Mouse (Mus musculus) monocyte, adult 5-6 weeks (primary cell): ENCODE data around the gene Sirt3. TPM values are rescaled to one million over a fixed set of nuclear protein-coding genes. Genes with fewer than 3 reads are reported as not detected.

ENCODE experiments used
- ATAC-seq: fragments of 153-309, 156-312 bp; replicated peaks from 2 replicates; pipeline ENCODE4 v1.8.0; 2017; ENCODE audit warnings: mild to moderate bottlenecking; ENCODE audit not compliant: low TSS enrichment, insufficient number of reproducible peaks, severe bottlenecking, poor library complexity, low FRiP score
- total RNA-seq: library from RNA; stranded (forward); fragments of 200-1000, 200-491, 200-594 nt; gene quantifications from 3 replicates; pipeline ENCODE4 v1.2.3, GENCODE M21; 2017

The Sirt3 gene
- total RNA-seq, 1 experiment from 2014 or later: 12.6 TPM

GRCm38 (mm10) chr7:140833341-140833740, 48.8 kb downstream of the Sirt3 start:
- ATAC-seq: no peak

GRCm38 (mm10) chr7:140831447-140831846, 50.7 kb downstream of the Sirt3 start:
- ATAC-seq: no peak

- ATAC-seq: peak; percentile 27; the same call in 1 of the 2 replicates
Measured at GRCm38 (mm10) chr7:140828171-140828881, 53.8 kb downstream of the Sirt3 start.

GRCm38 (mm10) chr7:140822731-140823130, 59.4 kb downstream of the Sirt3 start:
- ATAC-seq: no peak

- 0 out of 2 replicates have a peak, but pooled peaks have one; percentile 31 for ATAC-seq
Measured at GRCm38 (mm10) chr7:140821653-140822329, 60.3 kb downstream of the Sirt3 start, which contains the start of gene Zfp941. Zfp941 (minus strand) TSS chr7:140822178.

GRCm38 (mm10) chr7:140821305-140821652, 60.8 kb downstream of the Sirt3 start:
- ATAC-seq: no peak

- no peak for ATAC-seq
Measured at GRCm38 (mm10) chr7:140820173-140820572, 61.9 kb downstream of the Sirt3 start.

Other genes starting within 250 kb of the Sirt3 start
- not detected in 3 replicates for gene Olfr53, start 235.9 kb downstream of the Sirt3 start, total RNA-seq
- 0.11 TPM in 1 of 3 replicates, not detected in the others for gene Olfr539, start 222.4 kb downstream of the Sirt3 start, total RNA-seq
- not detected in 3 replicates for gene Olfr45, start 200.4 kb downstream of the Sirt3 start, total RNA-seq
- not detected in 3 replicates for gene Olfr541, start 185.0 kb downstream of the Sirt3 start, total RNA-seq
- not detected in 3 replicates for gene Cyp2e1, start 118.6 kb downstream of the Sirt3 start, total RNA-seq
- gene Syce1, start 94.5 kb downstream of the Sirt3 start, total RNA-seq: not detected in 3 replicates
- 0.29 TPM in 1 of 3 replicates, not detected in the others for gene Zfp941, start 60.1 kb downstream of the Sirt3 start, total RNA-seq
- not detected in 3 replicates for gene Urah, start 47.3 kb downstream of the Sirt3 start, total RNA-seq
- not detected in 3 replicates for gene Scgb1c1, start 36.8 kb downstream of the Sirt3 start, total RNA-seq
- not detected in 3 replicates for gene Odf3, start 34.5 kb downstream of the Sirt3 start, total RNA-seq
- 0.58 to 9.3 TPM in 2 of 3 replicates, not detected in the other for gene Gm45785, start 26.0 kb downstream of the Sirt3 start, total RNA-seq
- gene Ric8a, start 25.4 kb downstream of the Sirt3 start, total RNA-seq: 62.6 to 73.7 TPM (median 72.9 TPM) in 3 replicates
- 21.5 to 28.2 TPM (median 25.0 TPM) in 3 replicates for gene Bet1l, start 24.7 kb downstream of the Sirt3 start, total RNA-seq
- 119 to 165 TPM (median 132 TPM) in 3 replicates for gene Psmd13, start 341 bp downstream of the Sirt3 start, total RNA-seq
- not detected in 3 replicates for gene Cox8b, start 18.1 kb upstream of the Sirt3 start, total RNA-seq
- gene Nlrp6, start 38.6 kb upstream of the Sirt3 start, total RNA-seq: 0.10 TPM in 1 of 3 replicates, not detected in the others
- 10.6 to 14.2 TPM (median 13.8 TPM) in 3 replicates for gene Pgghg, start 59.1 kb upstream of the Sirt3 start, total RNA-seq
- 2.4 TPM in 1 of 3 replicates, not detected in the others for gene Ifitm5, start 68.0 kb upstream of the Sirt3 start, total RNA-seq
- gene Gm45717, start 73.6 kb upstream of the Sirt3 start, total RNA-seq: not detected in 3 replicates
- gene Ifitm2, start 73.7 kb upstream of the Sirt3 start, total RNA-seq: 203 to 367 TPM (median 305 TPM) in 3 replicates
- gene Ifitm1, start 84.9 kb upstream of the Sirt3 start, total RNA-seq: 38.2 to 83.6 TPM (median 70.9 TPM) in 3 replicates
- 384 to 854 TPM (median 711 TPM) in 3 replicates for gene Ifitm3, start 128.5 kb upstream of the Sirt3 start, total RNA-seq
- gene Ifitm6, start 135.6 kb upstream of the Sirt3 start, total RNA-seq: 268 to 573 TPM (median 450 TPM) in 3 replicates
- gene Gm17387, start 146.8 kb upstream of the Sirt3 start, total RNA-seq: not detected in 3 replicates
- 0.10 TPM in 1 of 3 replicates, not detected in the others for gene B4galnt4, start 178.8 kb upstream of the Sirt3 start, total RNA-seq
- gene Pkp3, start 195.9 kb upstream of the Sirt3 start, total RNA-seq: 14.0 to 17.9 TPM (median 14.2 TPM) in 3 replicates
- gene Sigirr, start 218.3 kb upstream of the Sirt3 start, total RNA-seq: 9.1 to 25.0 TPM (median 12.5 TPM) in 3 replicates
- gene Ano9, start 235.5 kb upstream of the Sirt3 start, total RNA-seq: not detected in 3 replicates
- gene Ptdss2, start 240.1 kb upstream of the Sirt3 start, total RNA-seq: 1.4 to 6.9 TPM (median 1.5 TPM) in 3 replicates